Mouse (Mus musculus) midbrain, embryonic 10.5 days (tissue): Measurements from ENCODE around the gene Appbp2. TPM values are rescaled to one million over a fixed set of nuclear protein-coding genes. Genes with fewer than 3 reads are reported as not detected.
"Not testable (repeated sequence)": the region's sequence is repeated elsewhere in the genome, so short reads cannot be mapped to it uniquely, and the experiment has no call there.

Experiments
- DNase-seq: peaks from one replicate; pipeline ENCODE4 v3.0.0-alpha.2; 2017; ENCODE audit warnings: low spot score
- H3K27ac ChIP-seq: fragments of 300-500 bp; sonication (generic); replicated peaks from 2 replicates; pipeline ENCODE4 v1.5.1; 2016; ENCODE audit warnings: mild to moderate bottlenecking
- H3K27me3 ChIP-seq: fragments of 300-500 bp; sonication (generic); 2 replicates; pipeline ENCODE4 v1.6.1; 2016; ENCODE audit warnings: low read depth, mild to moderate bottlenecking; ENCODE audit not compliant: poor library complexity, severe bottlenecking
- H3K36me3 ChIP-seq: fragments of 300-500 bp; sonication (generic); 2 replicates; pipeline ENCODE4 v1.6.1; 2016; ENCODE audit warnings: mild to moderate bottlenecking, moderate library complexity
- H3K4me1 ChIP-seq: fragments of 300-500 bp; sonication (generic); 2 replicates; pipeline ENCODE4 v1.6.1; 2016
- H3K4me3 ChIP-seq: fragments of 300-500 bp; sonication (generic); 2 replicates; pipeline ENCODE4 v1.5.1; 2016; ENCODE audit warnings: mild to moderate bottlenecking, moderate library complexity
- H3K9me3 ChIP-seq: fragments of 300-500 bp; sonication (generic); replicated peaks from 2 replicates; pipeline ENCODE4 v1.6.1; 2016; ENCODE audit warnings: mild to moderate bottlenecking
- WGBS: fragments of 180-500 bp; shearing (Covaris S2); methylation state at CpG from one replicate; pipeline ENCODE4 v1.1.7; 2016; 5-methylcytosine and 5-hydroxymethylcytosine counted together
- polyA plus RNA-seq: library from polyadenylated mRNA; unstranded; fragments of >200 nt; fragmentation: Nextera tagmentation; extraction: Ambion mirVana; gene quantifications from 2 replicates; pipeline ENCODE4 v1.2.1, GENCODE M21; 2016

The Appbp2 gene
- polyA plus RNA-seq, 1 experiment from 2014 or later, result 46.0 TPM

DNA sequence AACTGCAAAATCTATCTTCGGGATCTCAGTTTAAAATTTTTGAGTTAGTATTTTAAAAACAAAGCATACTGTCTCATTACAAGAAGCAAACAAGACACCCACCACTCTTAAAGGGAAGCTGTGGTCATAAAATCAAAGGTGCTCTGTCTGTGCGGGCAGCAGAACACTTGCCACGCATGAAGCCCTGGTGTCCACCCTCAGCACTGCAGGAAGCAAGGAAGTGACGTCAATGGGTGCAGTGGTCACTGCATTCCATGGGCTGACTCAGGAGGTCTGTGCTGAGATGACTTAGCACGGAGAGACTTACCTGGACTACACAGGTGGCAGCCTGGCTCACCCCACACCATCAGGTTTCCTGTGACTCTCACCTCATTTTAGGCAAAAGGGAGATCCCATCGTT lies 57.2 kb downstream of the Appbp2 start:
- no peak overlapping the region for H3K27ac ChIP-seq
- no peak overlapping the region for H3K4me3 ChIP-seq
- peaks cover 5% of the 10 kb centered on the region for H3K4me1 ChIP-seq
- no peaks in the 10 kb centered on the region for H3K36me3 ChIP-seq
- H3K27me3 ChIP-seq, result no peaks in the 10 kb centered on the region
- 84% methylated on average over 6 of the region's 6 CpGs for WGBS
- DNase-seq, result no peak
- H3K9me3 ChIP-seq, result no peaks in the 10 kb centered on the region

DNA sequence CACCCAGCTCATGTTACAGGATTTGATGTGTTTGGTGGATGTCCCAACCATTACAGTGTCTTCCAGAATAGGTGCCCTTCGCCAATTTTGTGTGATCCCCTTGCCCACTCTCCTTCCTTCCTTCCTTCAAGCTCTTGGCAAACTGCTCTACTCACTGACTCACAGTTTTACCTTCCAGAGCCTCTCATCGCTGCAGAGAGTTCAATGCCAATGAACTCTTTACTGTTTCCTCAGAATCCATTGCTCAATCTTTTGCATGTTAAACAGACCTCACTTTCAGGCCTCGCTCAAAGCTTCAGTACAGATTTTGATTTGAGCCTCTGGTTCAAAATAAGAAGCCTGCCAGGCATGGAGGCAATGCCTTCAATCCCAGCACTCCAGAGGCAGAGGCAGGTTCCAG lies 59.0 kb downstream of the Appbp2 start:
- Histone ChIP-seq H3K36me3 (no peaks in the 10 kb centered on the region), H3K4me1 (no peaks in the 10 kb centered on the region), H3K27me3 (no peaks in the 10 kb centered on the region), H3K27ac (no peak overlapping the region), H3K9me3 (no peaks in the 10 kb centered on the region), H3K4me3 (no peak overlapping the region)
- 85% methylated on average over 3 of the region's 3 CpGs for WGBS
- DNase-seq, result no peak

DNA sequence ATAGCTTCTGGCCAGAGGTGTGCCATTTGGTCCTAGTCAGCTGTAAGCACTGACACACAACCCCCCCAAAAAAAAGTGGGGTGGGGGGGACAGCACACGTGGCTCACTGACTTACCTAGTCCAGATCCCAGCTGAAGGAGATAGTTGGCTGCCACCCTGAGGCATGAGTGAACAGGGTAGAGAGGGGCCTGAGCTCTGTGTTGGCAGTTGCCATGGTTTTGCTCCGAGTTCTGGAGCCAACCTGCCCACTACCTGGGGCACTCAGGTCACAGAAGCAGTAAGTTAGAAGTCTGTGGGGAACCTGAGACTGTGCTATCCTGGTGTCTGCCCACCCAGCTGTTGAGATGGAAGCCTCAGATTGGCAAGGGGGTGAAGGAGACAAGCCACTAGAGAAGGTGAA lies 64.1 kb downstream of the Appbp2 start:
- no peaks in the 10 kb centered on the region for H3K9me3 ChIP-seq
- H3K36me3 ChIP-seq, result no peaks in the 10 kb centered on the region
- H3K27ac ChIP-seq, result peak overlapping the region; percentile 76; the same call in 1 of the 2 replicates
- DNase-seq, result no peak
- 54% methylated on average over 2 of the region's 2 CpGs for WGBS
- H3K27me3 ChIP-seq, result no peaks in the 10 kb centered on the region
- H3K4me3 ChIP-seq, result no peak overlapping the region
- peaks cover 11% of the 10 kb centered on the region for H3K4me1 ChIP-seq

DNA sequence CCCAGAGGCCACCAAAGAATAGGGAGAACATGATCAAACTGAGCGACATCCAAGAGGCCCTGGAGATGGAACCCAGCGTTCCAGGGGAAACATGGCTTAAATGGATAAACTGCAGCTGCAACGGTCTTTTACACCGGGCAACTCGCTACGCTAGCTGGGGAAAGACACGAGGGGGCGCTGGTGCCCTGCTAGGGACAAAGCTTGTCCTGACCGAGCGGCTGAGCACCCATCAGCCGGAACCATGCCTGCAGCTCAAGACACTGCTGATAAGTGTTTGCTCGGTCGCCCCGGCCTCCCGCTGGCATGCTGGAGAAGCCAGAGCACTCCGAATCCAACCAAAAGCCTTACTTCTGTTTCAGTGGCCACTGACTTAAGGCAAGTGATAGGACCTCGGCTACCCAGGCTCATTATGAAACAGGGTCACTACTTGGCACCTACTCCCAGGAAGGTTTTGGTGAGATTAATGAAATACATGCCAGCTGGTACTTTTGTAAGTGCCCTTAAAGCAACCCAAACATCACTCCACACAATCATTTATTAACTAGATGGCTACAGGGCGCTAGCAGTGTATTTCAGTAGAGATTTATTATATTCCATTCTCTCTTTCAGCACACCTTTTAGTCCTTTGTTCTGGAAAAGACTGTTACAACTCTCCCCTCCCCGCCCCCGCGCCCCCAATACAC lies 64.7 kb downstream of the Appbp2 start, which contains the start of gene 1700125H20Rik:
Gene 1700125H20Rik, plus strand, starts transcription at position 347 of the 683 bp plus-strand sequence.
- Histone ChIP-seq H3K27ac (peak within 1 kb of the TSS; percentile 76), H3K36me3 (no peaks in the 10 kb centered on the region), H3K9me3 (no peaks in the 10 kb centered on the region), H3K4me1 (peaks cover 11% of the 10 kb centered on the region), H3K27me3 (no peaks in the 10 kb centered on the region), H3K4me3 (peak within 1 kb of the TSS; percentile 45)
- peak; percentile 88 for DNase-seq
- WGBS, result 14% methylated on average over 21 of the region's 21 CpGs

DNA sequence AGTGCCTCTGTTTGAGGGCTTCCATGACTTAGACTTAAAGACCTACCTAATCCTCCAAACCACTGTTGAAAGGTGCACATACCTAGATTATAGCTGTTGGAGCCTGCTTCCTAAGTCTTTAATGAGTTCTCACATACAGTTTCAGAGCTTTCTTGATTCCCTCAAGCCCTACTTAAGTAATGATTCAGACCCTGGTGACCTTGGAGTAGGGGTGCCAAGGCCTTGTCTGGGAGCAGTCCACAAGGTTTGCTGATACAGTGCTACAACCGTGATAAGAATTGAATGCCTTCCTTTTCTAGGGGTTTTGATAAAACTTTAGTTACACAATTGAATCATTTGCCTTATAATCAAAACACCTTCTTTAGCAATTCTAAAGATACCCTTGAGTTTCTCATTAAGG lies 67.4 kb downstream of the Appbp2 start:
- Histone ChIP-seq H3K27me3 (no peaks in the 10 kb centered on the region), H3K4me3 (no peak overlapping the region), H3K36me3 (no peaks in the 10 kb centered on the region), H3K9me3 (no peaks in the 10 kb centered on the region), H3K27ac (no peak overlapping the region), H3K4me1 (peaks cover 11% of the 10 kb centered on the region)
- WGBS, result 84% methylated on average over 1 of the region's 1 CpGs
- DNase-seq, result no peak

DNA sequence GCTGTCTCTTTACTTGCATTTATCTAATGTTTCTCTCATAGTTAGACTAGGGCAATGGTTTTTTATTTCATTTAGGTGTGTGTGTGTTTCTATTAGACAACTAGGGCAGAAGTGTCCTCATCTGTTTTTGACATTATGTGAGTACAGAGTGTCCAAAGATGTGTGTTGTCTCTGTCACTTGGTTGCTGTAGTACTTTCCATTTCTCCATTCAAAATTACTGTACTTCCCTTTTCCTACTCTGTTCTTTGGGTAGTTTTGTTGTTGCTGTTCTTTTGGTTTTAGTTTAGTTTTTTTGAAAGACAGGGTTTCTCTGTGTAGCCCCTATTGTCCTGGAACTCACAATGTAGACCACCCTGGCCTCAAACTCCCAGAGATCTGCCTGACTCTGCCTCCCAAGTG lies 70.6 kb downstream of the Appbp2 start:
- H3K27me3 ChIP-seq, result no peaks in the 10 kb centered on the region
- H3K4me3 ChIP-seq, result no peak overlapping the region
- no peaks in the 10 kb centered on the region for H3K9me3 ChIP-seq
- no peaks in the 10 kb centered on the region for H3K36me3 ChIP-seq
- no peaks in the 10 kb centered on the region for H3K4me1 ChIP-seq
- no peak for DNase-seq
- H3K27ac ChIP-seq, result no peak overlapping the region

DNA sequence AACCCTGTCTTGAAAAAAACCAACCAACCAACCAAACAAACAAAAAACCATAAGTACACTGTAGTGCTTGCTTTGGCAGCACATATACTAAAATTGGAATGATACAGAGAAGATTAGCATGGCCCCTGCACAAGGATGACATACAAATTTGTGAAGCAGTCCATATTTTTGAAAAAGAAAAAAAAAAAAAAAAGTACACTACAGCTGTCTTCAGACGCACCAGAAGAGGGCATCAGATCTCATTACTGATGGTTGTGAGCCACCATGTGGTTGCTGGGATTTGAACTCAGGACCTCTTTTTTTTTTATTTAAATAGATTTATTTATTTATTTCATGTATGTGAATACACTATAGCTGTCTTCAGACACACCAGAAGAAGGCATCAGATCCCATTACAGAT lies 71.9 kb downstream of the Appbp2 start:
- not testable (repeated sequence) for H3K4me3 ChIP-seq, H3K27ac ChIP-seq, H3K4me1 ChIP-seq, H3K36me3 ChIP-seq, H3K9me3 ChIP-seq, H3K27me3 ChIP-seq, DNase-seq
- WGBS, result 91% methylated on average over 1 of the region's 1 CpGs

DNA sequence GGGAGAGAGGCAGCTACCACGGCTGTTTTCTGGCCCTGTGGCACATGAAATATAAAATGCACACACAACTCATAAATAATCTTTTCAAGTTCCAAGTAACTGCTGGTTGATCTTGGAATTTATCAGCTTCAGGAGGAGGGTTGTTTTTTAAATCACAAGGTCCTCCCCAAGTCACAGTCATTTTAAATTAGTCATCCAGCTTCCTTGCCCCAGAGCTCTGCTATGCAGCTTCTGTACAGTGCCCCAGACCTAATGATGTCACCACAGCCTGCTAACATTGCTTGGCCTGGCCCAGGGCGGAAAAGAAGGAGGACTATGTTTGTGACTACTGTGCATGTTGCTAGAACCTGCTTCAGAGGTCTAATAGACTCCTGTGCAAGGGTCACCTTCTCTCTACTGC lies 77.6 kb downstream of the Appbp2 start:
- Histone ChIP-seq H3K27me3 (no peaks in the 10 kb centered on the region), H3K4me1 (no peaks in the 10 kb centered on the region), H3K4me3 (no peak overlapping the region), H3K27ac (no peak overlapping the region), H3K9me3 (no peaks in the 10 kb centered on the region), H3K36me3 (no peaks in the 10 kb centered on the region)
- 78% methylated on average over 2 of the region's 2 CpGs for WGBS
- no peak for DNase-seq

DNA sequence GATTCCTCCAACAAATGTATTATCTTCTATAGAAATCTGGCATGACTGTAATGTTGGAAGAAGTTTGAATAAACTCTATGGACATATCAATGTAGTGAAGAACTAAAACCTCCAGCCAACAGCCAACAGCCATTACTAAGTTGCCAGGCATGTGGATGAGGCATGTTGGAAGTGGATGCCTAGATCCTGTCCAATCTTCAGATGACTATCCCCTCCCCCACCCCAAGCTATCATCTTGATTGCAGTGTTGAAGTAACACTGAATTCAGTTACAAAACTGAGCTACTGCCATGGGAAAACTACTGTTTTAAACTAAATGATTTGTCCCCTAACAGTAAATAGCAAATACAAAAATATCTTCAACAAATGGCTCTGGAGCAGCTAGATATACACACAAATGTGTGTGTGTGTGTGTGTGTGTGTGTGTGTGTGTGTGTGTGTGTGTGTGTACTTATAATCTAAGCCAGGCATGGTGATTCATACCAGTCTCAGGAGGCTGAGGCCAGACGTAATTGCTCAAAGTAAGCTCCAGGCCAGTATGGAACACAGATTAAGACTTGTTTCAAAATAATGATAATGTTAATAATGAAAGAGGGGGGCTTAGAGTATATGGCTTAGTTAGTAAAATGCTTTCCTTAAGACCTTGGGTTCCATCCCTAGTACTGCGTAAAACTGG lies 82.5 kb downstream of the Appbp2 start:
- no peak overlapping the region for H3K27ac ChIP-seq
- WGBS, result 91% methylated on average over 2 of the region's 2 CpGs
- no peak for DNase-seq
- no peaks in the 10 kb centered on the region for H3K36me3 ChIP-seq
- H3K4me1 ChIP-seq, result no peaks in the 10 kb centered on the region
- no peak overlapping the region for H3K4me3 ChIP-seq
- no peaks in the 10 kb centered on the region for H3K9me3 ChIP-seq
- no peaks in the 10 kb centered on the region for H3K27me3 ChIP-seq

DNA sequence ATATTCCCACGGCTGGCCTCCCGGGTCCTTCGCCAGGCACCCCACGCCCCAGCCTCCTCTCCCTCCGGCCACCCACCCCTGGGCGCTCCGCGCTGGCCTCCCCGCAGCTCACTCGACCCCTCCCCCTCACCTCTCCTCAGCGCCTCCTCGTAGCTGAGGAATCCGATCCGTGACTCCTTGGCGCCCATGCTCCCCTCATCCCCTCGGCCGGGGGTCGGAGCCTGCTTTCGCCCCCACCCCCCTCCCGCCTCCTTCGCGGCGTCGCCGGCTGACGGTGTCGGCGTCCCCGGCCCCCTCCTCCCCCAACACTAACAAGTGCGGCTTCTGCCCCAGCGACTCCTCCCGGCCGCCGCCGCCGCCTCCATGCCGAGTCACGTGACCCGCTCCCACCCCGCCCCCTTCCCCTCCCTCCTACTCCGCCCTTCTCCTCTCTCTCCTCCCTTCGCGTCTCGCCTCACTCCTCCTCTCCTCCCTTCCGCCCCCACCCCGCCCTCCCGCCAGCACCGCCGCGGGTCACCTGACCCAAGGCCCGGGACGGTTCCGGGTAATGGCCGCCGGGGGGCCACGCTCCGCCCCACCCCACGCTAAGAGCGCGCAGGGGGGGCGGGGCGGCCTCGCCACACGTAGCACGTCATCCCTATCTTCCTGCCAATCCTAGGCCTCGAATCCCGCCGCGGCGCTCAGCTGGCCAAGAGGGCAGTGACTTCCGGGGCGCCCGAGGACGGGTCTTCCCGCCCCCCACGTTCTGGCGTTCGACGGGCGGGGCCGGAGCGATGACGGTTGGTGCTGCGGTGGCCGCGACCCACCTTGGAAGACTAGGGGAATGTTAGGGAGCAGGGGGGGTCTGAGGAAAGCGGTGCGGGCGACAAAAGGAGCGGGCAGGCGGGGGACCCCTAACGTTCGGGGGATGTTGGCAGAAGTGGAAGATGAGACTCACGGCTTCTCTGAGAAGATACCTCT lies 95.1 kb downstream of the Appbp2 start, which contains the start of gene Usp32:
Gene Usp32, minus strand, starts transcription at position 581 of the 960 bp plus-strand sequence.
- peak; percentile 99 for DNase-seq
- 1% methylated on average over 93 of the region's 94 CpGs for WGBS
- Histone ChIP-seq H3K9me3 (no peaks in the 10 kb centered on the region), H3K4me3 (peak within 1 kb of the TSS; percentile 94), H3K4me1 (peaks cover 20% of the 10 kb centered on the region), H3K36me3 (no peaks in the 10 kb centered on the region), H3K27ac (peak within 1 kb of the TSS; percentile 95), H3K27me3 (no peaks in the 10 kb centered on the region)

DNA sequence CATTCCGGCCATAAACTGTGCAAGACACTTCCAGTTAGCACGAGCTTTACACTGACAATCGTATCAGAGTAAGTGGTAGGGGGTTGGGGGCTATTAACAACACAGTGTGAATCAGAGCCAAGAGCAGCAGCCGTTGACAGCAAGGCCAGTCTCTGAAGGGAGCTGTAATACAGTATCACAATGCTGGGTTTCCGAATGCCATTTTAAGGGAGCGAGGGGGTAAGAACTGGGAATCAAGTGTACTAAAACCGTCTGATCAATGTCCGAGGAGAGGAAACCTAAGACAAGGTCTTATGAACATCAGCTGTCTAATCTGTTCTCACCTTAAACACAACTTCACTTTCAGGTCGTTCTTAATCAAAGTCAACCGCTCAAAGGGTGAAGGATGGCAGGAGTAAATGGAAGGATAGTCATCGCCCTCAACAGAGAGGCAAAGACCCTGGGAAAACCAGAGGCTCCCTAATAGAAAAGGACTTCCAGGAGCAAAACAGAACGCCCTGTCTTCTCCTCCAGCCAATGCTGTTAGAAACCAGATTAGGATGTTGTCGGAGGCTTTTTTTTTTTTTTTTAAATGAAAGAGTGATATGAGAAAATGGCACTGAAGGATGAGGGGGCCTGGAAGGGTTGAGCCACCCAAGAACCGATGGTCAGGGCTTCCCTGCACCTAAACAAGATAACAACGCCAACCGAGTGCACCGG lies 96.0 kb downstream of the Appbp2 start:
- peak; percentile 21 for DNase-seq
- peak overlapping the region; percentile 95 for H3K27ac ChIP-seq
- H3K27me3 ChIP-seq, result no peaks in the 10 kb centered on the region
- 5% methylated on average over 17 of the region's 17 CpGs for WGBS
- peaks cover 20% of the 10 kb centered on the region for H3K4me1 ChIP-seq
- H3K36me3 ChIP-seq, result no peaks in the 10 kb centered on the region
- peak overlapping the region; percentile 94 for H3K4me3 ChIP-seq
- no peaks in the 10 kb centered on the region for H3K9me3 ChIP-seq
